Mouse (Mus musculus): Measurements from ENCODE around the gene Il17rb. TPM values are rescaled to one million over a fixed set of nuclear protein-coding genes. Genes with fewer than 3 reads are reported as not detected.

The Il17rb gene
- polyA plus RNA-seq, 1 experiment from 2014 or later = 1.4 TPM

DNA sequence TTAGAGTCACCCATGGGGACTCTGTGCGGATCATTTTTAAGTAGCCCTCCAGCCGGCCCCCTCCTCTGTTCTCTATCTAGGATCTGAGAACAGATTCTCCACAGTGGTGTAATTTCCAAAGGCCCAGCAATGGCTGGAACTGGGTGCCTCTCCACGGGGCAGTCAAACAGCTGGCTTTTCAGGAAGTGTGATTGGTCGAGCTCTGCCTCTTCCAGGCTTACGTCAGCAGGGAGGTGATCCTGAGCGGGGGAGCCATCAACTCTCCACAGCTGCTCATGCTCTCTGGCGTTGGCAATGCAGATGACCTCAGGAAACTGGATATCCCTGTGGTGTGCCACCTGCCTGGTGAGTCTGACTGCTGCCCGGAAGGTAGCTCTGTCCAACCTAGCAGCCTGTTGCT, 24.7 kb upstream of the Il17rb start:
- Histone ChIP-seq H3K4me2 (no peak overlapping the region), H3K9ac (no peak overlapping the region), H3K27me3 (no peaks in the 10 kb centered on the region), H3K36me3 (peaks cover 20% of the 10 kb centered on the region), H3K4me1 (replicated peaks) (no peaks in the 10 kb centered on the region), H3K4me3 (no peak overlapping the region), H3K9me3 (no peaks in the 10 kb centered on the region), H3K27ac (no peak overlapping the region)
- 70% methylated on average over 8 of the region's 8 CpGs for WGBS
- no peak for ATAC-seq (ENCODE audit: low FRiP score)

DNA sequence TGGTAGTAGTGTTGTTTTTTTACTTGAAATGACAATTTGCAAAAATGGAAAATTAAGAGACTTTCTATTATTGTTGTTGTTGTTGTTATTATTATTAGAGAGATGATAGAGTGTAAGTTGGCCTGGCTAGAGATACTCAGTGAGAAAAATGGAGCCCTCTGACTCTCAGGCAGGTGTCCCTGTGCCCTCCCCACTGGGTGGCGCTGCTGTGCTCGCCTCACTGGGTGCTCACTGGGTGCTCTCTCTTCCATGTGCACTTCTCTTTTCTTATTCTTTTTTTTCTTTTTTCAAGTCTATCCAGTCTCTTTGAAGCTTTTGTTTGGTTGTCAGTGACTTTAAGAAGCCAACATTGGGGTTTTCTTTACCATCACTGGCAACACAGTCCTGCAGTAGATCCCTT, 18.7 kb upstream of the Il17rb start:
- H3K9ac ChIP-seq = no peak overlapping the region
- 50% methylated on average over 2 of the region's 2 CpGs for WGBS

DNA sequence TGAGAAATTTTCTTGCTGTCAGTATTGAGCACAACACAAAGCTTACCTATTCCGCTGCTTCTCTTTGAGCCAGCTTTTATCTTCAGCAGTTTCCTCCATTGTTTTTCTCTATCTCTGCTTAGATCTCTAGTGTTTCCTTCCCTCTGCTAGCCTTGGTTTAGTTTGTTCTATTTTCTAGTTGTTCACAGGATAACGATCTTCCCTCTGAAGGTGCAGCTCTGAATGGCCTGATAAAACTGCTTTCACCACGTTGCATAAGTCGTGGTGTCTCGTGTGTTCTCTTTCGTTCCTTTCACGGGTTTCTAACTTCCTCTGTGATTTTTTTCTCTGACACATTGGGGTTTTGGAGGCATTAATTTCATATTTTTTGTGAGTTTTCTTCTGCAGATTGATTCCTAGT, 15.7 kb upstream of the Il17rb start:
- H3K4me3 ChIP-seq = no peak overlapping the region
- no peak for ATAC-seq (ENCODE audit: low FRiP score)
- H3K9ac ChIP-seq = no peak overlapping the region
- no peaks in the 10 kb centered on the region for H3K9me3 ChIP-seq
- no peaks in the 10 kb centered on the region for H3K27me3 ChIP-seq
- H3K4me2 ChIP-seq = no peak overlapping the region
- no peaks in the 10 kb centered on the region for H3K36me3 ChIP-seq
- H3K27ac ChIP-seq = no peak overlapping the region
- H3K4me1 ChIP-seq (replicated peaks) = no peaks in the 10 kb centered on the region
- WGBS = 74% methylated on average over 7 of the region's 7 CpGs

More for the DNA sequence above, 18.7 kb upstream of the Il17rb start:
- ATAC-seq (ENCODE audit: low FRiP score) = no peak
- no peaks in the 10 kb centered on the region for H3K36me3 ChIP-seq
- no peak overlapping the region for H3K4me2 ChIP-seq
- H3K4me3 ChIP-seq = no peak overlapping the region
- H3K9me3 ChIP-seq = no peaks in the 10 kb centered on the region
- H3K4me1 ChIP-seq (replicated peaks) = no peaks in the 10 kb centered on the region
- no peak overlapping the region for H3K27ac ChIP-seq
- H3K27me3 ChIP-seq = no peaks in the 10 kb centered on the region

DNA sequence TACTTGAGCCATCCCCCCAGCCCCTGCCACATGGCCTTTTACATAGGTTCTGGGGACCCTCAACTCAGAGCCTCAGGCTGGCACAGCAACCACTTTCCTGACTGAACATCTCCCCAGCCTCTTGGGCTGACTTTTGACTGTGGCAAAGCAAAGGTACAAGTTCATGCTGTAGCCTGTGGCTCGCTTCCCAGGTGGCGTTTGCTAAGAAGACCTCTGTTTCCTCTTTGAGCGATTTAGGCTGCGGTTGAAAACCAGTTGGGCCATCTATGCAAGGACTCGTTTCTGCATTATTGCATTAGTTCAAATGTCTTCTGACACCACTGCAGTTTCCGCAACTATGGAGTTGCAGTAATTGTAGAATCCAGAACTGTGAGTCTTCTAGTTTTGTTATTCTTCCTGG, 13.8 kb upstream of the Il17rb start:
- WGBS = 94% methylated on average over 6 of the region's 6 CpGs
- ATAC-seq (ENCODE audit: low FRiP score) = no peak
- no peak overlapping the region for H3K27ac ChIP-seq

DNA sequence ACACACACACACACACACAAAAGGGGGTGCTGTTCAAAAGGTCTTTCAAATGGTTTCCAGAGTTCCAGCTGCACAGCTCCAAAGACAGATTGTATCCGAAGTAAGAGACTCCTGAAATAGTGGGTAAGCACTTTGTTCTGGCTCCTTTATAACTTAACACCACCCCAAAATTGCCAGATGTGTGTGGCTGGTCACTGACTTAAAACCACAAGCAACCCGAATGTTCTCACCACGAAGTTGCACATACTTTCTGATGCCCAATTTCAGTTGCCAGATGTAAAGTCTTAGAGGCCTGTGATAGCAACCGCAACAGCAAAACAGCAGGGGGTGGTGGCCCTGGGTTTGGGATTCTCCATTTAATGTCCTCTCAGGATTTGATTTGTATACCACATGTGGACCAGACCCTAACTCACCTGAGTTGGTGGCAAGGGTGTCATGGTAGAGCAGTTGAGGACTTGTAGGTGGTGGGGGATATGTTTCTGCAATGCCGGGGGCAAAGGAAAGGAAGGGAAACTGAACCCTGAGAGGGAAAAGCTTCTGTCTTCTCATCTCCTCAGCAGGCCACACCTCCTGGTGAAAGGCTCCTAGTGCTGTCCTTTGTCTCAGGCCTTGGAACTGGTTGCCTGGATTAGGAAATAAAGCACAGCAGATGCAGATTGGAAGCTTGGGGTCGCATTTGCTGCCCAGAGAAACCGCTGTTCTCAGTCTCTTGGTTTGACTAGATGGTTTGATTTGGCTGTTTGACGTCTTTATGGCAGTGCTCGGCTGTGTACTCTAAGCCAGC, 11.3 kb upstream of the Il17rb start:
- no peak overlapping the region for H3K4me3 ChIP-seq
- no peak overlapping the region for H3K4me2 ChIP-seq
- no peak overlapping the region for H3K27ac ChIP-seq
- no peak for ATAC-seq (ENCODE audit: low FRiP score)
- H3K36me3 ChIP-seq = no peaks in the 10 kb centered on the region
- no peaks in the 10 kb centered on the region for H3K27me3 ChIP-seq
- no peaks in the 10 kb centered on the region for H3K4me1 ChIP-seq (replicated peaks)
- WGBS = 57% methylated on average over 9 of the region's 9 CpGs
- H3K9me3 ChIP-seq = no peaks in the 10 kb centered on the region
- H3K9ac ChIP-seq = no peak overlapping the region

More for the DNA sequence above, 13.8 kb upstream of the Il17rb start:
- H3K27me3 ChIP-seq = no peaks in the 10 kb centered on the region
- no peaks in the 10 kb centered on the region for H3K36me3 ChIP-seq
- no peaks in the 10 kb centered on the region for H3K4me1 ChIP-seq (replicated peaks)
- H3K4me3 ChIP-seq = no peak overlapping the region
- H3K9ac ChIP-seq = no peak overlapping the region
- no peaks in the 10 kb centered on the region for H3K9me3 ChIP-seq
- no peak overlapping the region for H3K4me2 ChIP-seq

DNA sequence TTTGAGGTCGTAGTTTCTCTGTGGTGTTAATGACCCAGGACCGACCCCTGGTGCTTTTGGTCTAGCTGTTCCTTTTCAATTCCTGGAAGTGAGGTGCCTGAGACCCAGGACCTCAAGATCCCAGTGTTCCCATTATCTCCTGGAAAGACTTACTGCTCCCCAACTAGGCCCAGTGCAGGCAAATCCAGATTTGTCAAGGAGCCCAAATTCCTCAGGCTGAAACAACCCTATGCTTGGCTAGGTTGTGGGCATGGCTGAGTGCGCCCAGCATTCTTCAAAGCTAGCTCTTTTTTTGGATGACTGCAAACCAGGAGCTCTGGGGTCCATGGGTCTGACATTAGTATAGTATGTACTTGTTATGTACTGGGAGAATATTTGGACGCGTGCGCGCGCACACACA, 10.7 kb upstream of the Il17rb start:
- H3K27me3 ChIP-seq = no peaks in the 10 kb centered on the region
- 91% methylated on average over 8 of the region's 8 CpGs for WGBS

DNA sequence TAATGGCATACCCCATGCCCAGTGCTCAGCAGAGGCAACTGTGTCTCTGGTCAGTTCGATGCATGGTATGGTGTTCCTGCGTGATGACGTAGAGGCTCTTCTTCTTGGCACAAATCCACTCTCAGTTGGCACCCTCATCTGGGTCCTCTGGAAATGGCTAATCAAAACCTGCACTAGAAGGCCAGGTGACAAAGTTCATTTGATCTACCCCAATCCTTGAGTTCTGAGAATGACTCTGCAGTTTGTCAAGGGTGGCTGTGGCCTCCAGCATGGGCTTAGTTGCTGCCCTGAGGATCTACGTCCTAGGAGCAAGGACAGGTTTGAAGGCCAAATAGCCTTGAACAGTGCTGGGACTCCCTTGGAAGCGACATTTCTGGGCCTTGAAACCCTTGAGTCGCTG, 10.2 kb upstream of the Il17rb start:
- Histone ChIP-seq H3K9me3 (no peaks in the 10 kb centered on the region), H3K36me3 (no peaks in the 10 kb centered on the region), H3K27ac (no peak overlapping the region), H3K4me3 (no peak overlapping the region), H3K27me3 (no peaks in the 10 kb centered on the region), H3K9ac (no peak overlapping the region), H3K4me2 (no peak overlapping the region), H3K4me1 (replicated peaks) (no peaks in the 10 kb centered on the region)
- WGBS = 93% methylated on average over 6 of the region's 6 CpGs
- no peak for ATAC-seq (ENCODE audit: low FRiP score)

More for the DNA sequence above, 10.7 kb upstream of the Il17rb start:
- H3K9ac ChIP-seq = no peak overlapping the region
- no peaks in the 10 kb centered on the region for H3K4me1 ChIP-seq (replicated peaks)
- ATAC-seq (ENCODE audit: low FRiP score) = no peak
- no peak overlapping the region for H3K27ac ChIP-seq
- H3K9me3 ChIP-seq = no peaks in the 10 kb centered on the region
- H3K4me3 ChIP-seq = no peak overlapping the region
- no peak overlapping the region for H3K4me2 ChIP-seq
- no peaks in the 10 kb centered on the region for H3K36me3 ChIP-seq

DNA sequence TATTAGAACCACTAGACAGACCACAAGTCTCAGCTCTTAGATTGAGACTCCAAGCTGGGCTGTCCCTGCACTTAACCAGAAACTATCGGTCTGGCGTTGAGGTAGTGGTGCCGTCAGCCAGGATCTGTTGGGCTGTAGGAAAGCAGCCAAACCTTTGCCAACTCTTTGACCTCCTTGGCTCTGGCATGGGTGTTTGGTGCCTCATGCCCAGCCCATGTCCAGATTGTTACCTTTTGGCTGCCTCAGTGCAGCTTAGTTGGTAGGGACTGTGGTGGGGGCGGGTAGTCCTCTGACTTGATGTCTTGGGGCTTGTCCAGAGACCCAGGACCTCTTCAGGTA, 9.7 kb upstream of the Il17rb start:
- no peak for ATAC-seq (ENCODE audit: low FRiP score)
- Histone ChIP-seq H3K9me3 (no peaks in the 10 kb centered on the region), H3K36me3 (no peaks in the 10 kb centered on the region), H3K4me2 (no peak overlapping the region), H3K4me1 (replicated peaks) (no peaks in the 10 kb centered on the region), H3K4me3 (no peak overlapping the region), H3K27ac (no peak overlapping the region), H3K27me3 (no peaks in the 10 kb centered on the region), H3K9ac (no peak overlapping the region)
- 95% methylated on average over 4 of the region's 4 CpGs for WGBS

DNA sequence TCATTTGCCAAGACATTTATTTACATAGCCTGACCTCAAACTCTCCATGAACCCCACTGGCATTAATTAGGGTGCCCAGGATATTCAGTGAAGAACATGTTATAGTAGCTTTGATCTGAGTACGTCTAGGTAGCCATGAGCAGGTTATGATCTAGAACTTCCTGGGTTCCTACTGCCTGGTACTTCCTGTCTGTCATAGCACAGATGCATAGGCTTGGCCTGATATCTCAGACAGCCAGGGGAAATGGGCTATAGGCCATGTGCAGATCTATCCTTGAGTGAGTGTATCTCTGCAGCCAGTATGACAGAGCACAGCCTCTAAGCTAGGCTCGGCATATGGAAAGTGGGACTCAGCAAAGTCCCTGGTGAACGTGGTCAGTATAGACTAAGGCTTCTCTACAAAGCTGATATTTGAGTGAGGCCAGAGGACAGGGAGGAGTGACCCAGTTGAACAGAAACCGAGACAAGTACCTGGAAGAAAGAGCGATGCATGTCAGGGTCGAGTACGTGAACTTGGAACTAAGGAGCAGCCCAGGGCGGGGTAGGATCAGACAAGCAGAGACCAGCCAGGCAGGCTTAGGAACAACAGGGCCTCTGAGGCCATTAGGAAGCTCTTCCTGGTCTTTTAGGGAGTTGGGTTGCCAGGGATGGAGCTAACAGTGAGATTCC, 9.2 kb upstream of the Il17rb start:
- Histone ChIP-seq H3K9ac (no peak overlapping the region), H3K36me3 (no peaks in the 10 kb centered on the region), H3K4me1 (replicated peaks) (no peaks in the 10 kb centered on the region), H3K27me3 (no peaks in the 10 kb centered on the region), H3K9me3 (no peaks in the 10 kb centered on the region), H3K4me2 (no peak overlapping the region), H3K4me3 (no peak overlapping the region), H3K27ac (no peak overlapping the region)
- 93% methylated on average over 8 of the region's 8 CpGs for WGBS
- ATAC-seq (ENCODE audit: low FRiP score) = no peak

DNA sequence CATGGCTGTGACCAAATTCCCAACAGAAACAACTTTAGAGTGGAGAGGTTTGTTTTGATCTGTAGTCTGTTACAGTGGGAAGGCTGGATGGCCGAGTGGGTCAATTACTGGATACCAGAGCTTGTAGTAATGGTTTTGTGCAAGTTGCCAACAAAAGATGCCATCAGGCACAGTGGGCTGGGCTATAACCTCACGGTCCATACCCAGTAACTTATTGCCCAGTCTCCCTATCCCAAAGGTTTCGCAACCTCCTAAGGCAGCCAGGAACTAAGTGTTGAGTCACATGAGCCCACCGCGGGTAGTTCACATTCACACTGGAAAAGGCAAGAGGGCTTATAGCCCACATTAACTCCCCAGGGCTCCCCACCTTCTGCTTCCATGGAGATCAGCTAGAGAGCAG, 8.0 kb upstream of the Il17rb start:
- Histone ChIP-seq H3K9me3 (no peaks in the 10 kb centered on the region), H3K36me3 (no peaks in the 10 kb centered on the region), H3K4me3 (no peak overlapping the region), H3K9ac (no peak overlapping the region), H3K4me1 (replicated peaks) (no peaks in the 10 kb centered on the region), H3K4me2 (no peak overlapping the region), H3K27me3 (no peaks in the 10 kb centered on the region), H3K27ac (no peak overlapping the region)
- 92% methylated on average over 5 of the region's 5 CpGs for WGBS
- no peak for ATAC-seq (ENCODE audit: low FRiP score)

DNA sequence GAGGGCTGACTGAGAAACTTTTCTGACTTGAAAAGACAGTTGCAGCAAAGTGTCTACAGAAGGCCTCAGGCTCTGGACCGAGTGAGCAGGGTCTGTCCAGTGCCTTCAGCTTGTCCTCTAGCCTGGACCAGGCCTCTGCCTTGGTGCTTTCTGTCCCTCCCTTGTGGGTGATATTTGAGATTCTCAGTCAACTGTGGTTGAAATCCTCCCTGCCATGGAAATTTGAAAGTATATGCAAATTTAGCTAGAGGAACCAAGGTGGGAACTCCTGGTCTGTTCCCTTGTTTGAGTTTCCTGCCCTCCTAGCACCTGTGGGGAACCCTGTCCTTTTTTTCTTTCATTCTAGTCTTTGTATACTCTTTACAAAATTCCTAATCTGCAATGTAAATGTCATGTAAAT, 6.3 kb upstream of the Il17rb start:
- no peak overlapping the region for H3K9ac ChIP-seq
- H3K27ac ChIP-seq = no peak overlapping the region
- H3K4me1 ChIP-seq (replicated peaks) = no peaks in the 10 kb centered on the region
- H3K4me2 ChIP-seq = no peak overlapping the region
- H3K9me3 ChIP-seq = no peaks in the 10 kb centered on the region
- ATAC-seq (ENCODE audit: low FRiP score) = no peak
- H3K36me3 ChIP-seq = no peaks in the 10 kb centered on the region
- WGBS = 74% methylated on average over 1 of the region's 1 CpGs
- peaks cover 14% of the 10 kb centered on the region for H3K27me3 ChIP-seq
- no peak overlapping the region for H3K4me3 ChIP-seq

DNA sequence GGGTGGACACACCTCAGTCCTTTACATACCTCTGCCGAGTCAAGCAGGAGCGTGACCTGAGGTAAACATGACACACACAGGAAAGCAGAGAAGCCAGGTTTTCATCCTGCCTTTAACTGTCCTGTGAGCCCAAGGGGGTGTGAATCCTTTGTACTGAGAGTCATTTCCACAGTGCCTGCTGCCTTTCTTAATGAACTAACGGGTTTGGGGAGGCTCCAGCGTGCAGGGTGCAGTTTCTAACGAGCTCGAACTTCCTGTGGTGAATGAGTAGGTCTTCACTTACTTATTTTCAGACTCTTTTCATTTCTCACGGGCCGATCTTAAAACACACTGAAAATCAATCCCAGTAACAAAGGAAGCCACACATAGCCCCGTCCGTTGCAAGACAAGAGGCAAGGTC, 5.8 kb upstream of the Il17rb start:
- Histone ChIP-seq H3K9me3 (no peaks in the 10 kb centered on the region), H3K27me3 (peaks cover 19% of the 10 kb centered on the region), H3K9ac (no peak overlapping the region), H3K27ac (no peak overlapping the region), H3K4me2 (no peak overlapping the region), H3K4me3 (no peak overlapping the region), H3K4me1 (replicated peaks) (no peaks in the 10 kb centered on the region), H3K36me3 (no peaks in the 10 kb centered on the region)
- 76% methylated on average over 10 of the region's 10 CpGs for WGBS
- ATAC-seq (ENCODE audit: low FRiP score) = no peak
